In the genomic region with DNA sequence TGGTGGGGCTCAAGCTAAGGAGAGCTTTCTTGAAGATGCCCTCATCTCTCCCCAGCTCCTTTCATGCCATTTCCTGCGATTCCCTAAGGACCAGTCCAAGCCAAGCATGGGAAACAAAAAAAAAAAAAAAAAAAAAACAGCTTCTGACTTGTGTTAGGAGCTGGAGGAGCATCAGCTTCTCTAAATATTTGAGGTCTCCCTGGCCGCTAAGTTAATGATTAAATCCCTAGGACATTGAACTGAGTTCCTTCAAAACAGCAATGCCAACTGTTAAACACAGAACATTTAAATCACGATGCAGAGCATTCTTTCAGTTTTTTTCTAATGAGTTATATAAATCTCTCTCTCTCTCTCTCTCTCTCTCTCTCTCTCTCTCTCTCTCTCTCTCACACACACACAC, we compare ENCODE assay signal across 27 mouse cellular contexts.
A peak's percentile ranks its signal among the peaks of the same experiment; 100 is the strongest.
DNase-seq lines count a peak whose midpoint lies in the region; ATAC-seq and TF ChIP-seq lines count a peak whose summit lies in the region.
"Had no signal": no experiment of that assay in that cellular context is flagged by ENCODE, and none has a peak within 500 bp of the region (broad histone marks: within the 10 kb centered on the region; RNA-seq: fewer than 3 reads in every experiment).

No protein-coding gene starts in this region.

- 69% methylated on average over 3 of the region's 3 CpGs for WGBS in kidney, embryonic 14.5 days
- 53% methylated on average over 3 of the region's 3 CpGs for WGBS in liver, embryonic 16.5 days (ENCODE audit: insufficient replicate concordance)

- H3K4me3 ChIP-seq in kidney, embryonic 14.5 days (ENCODE audit: low read length), result no peak overlapping the region
- H3K4me3 ChIP-seq in cortical plate, adult 2 months (ENCODE audit: insufficient read depth, low read length), result no peak overlapping the region
- H3K4me3 ChIP-seq in liver, embryonic 16.5 days (ENCODE audit: low read depth, low read length), result no peak overlapping the region
- H3K4me3 ChIP-seq: embryonic facial prominence, embryonic 13.5 days; erythroblast, embryonic 14.5 days; forebrain, embryonic 12.5 days; heart, embryonic 15.5 days; limb, embryonic 13.5 days; megakaryocyte, embryonic 14.5 days; midbrain, embryonic 13.5 days had no signal

- H3K9ac ChIP-seq in kidney, embryonic 14.5 days (ENCODE audit: low read depth, low read length), result no peak overlapping the region
- no peak overlapping the region for H3K9ac ChIP-seq in liver, embryonic 16.5 days (ENCODE audit: low read depth, low read length)
- H3K9ac ChIP-seq: embryonic facial prominence, embryonic 13.5 days; forebrain, embryonic 12.5 days; heart, embryonic 15.5 days; hindbrain, embryonic 14.5 days; limb, embryonic 13.5 days; lung, embryonic 14.5 days; midbrain, embryonic 13.5 days had no signal

- no peak for TF ChIP-seq POLR2A in cortical plate, adult 2 months (IDR thresholded peaks at IDR 0.05; ENCODE audit: extremely low read depth, insufficient read depth, low read length)

- H3K4me1 ChIP-seq in kidney, embryonic 14.5 days (ENCODE audit: control insufficient read depth, insufficient read depth, low read length), result no peaks in the 10 kb centered on the region
- peaks cover 9% of the 10 kb centered on the region for H3K4me1 ChIP-seq in cortical plate, adult 2 months (ENCODE audit: control insufficient read depth, insufficient read depth, low read length)
- no peaks in the 10 kb centered on the region for H3K4me1 ChIP-seq in liver, embryonic 16.5 days (ENCODE audit: control insufficient read depth, low read depth, low read length)
- H3K4me1 ChIP-seq: embryonic facial prominence, embryonic 13.5 days; forebrain, embryonic 12.5 days; heart, embryonic 15.5 days; limb, embryonic 13.5 days; megakaryocyte, embryonic 14.5 days; midbrain, embryonic 13.5 days had no signal

- H3K9me3 ChIP-seq in kidney, embryonic 14.5 days (ENCODE audit: control insufficient read depth, low read length), result no peaks in the 10 kb centered on the region
- H3K9me3 ChIP-seq in liver, embryonic 16.5 days (replicated peaks; ENCODE audit: control insufficient read depth, low read length), result no peaks in the 10 kb centered on the region
- H3K9me3 ChIP-seq: embryonic facial prominence, embryonic 13.5 days; forebrain, embryonic 12.5 days; G1E; limb, embryonic 13.5 days; midbrain, embryonic 13.5 days had no signal

- no peak overlapping the region for H3K4me2 ChIP-seq in kidney, embryonic 14.5 days (replicated peaks; ENCODE audit: low read depth, low read length)
- H3K4me2 ChIP-seq in liver, embryonic 16.5 days (ENCODE audit: low read depth, low read length), result no peak overlapping the region
- H3K4me2 ChIP-seq: embryonic facial prominence, embryonic 13.5 days; forebrain, embryonic 12.5 days; heart, embryonic 15.5 days; hindbrain, embryonic 14.5 days; limb, embryonic 13.5 days; lung, embryonic 14.5 days; midbrain, embryonic 13.5 days had no signal

- no peaks in the 10 kb centered on the region for H3K27me3 ChIP-seq in kidney, embryonic 14.5 days (ENCODE audit: control insufficient read depth, insufficient read depth, low read length)
- H3K27me3 ChIP-seq in liver, embryonic 16.5 days (ENCODE audit: control insufficient read depth, insufficient read depth, low read depth, low read length), result no peaks in the 10 kb centered on the region
- H3K27me3 ChIP-seq: CH12.LX; embryonic facial prominence, embryonic 13.5 days; forebrain, embryonic 12.5 days; heart, embryonic 15.5 days; limb, embryonic 13.5 days; megakaryocyte, embryonic 14.5 days; midbrain, embryonic 13.5 days had no signal

- H3K36me3 ChIP-seq in kidney, embryonic 14.5 days (ENCODE audit: control insufficient read depth, insufficient read depth, low read length), result no peaks in the 10 kb centered on the region
- no peaks in the 10 kb centered on the region for H3K36me3 ChIP-seq in liver, embryonic 16.5 days (ENCODE audit: control insufficient read depth, insufficient read depth)
- H3K36me3 ChIP-seq: embryonic facial prominence, embryonic 13.5 days; forebrain, embryonic 12.5 days; G1E; heart, embryonic 15.5 days; limb, embryonic 13.5 days; midbrain, embryonic 13.5 days had no signal

- ATAC-seq in kidney, embryonic 14.5 days (ENCODE audit: low FRiP score, low TSS enrichment), result no peak
- peak; percentile 64 for ATAC-seq in liver, embryonic 16.5 days (ENCODE audit: low read depth)
- ATAC-seq: inflammation-experienced regulatory T-cells, adult 6 months; midbrain, embryonic 13.5 days had no signal

- DNase-seq in kidney, adult 9 months, result peak; percentile 57
- peak; percentile 37 for DNase-seq in Muller cell, postnatal 12 days (ENCODE audit: inconsistent ontology term)
- no peak for DNase-seq in right cerebral cortex, postnatal 36 days (ENCODE audit: low spot score in 2 of 2)
- DNase-seq in adrenal gland, adult 8-10 months, result no peak
- DNase-seq: B cell, adult 2 months; cerebellum, adult 11 months; cerebellum, postnatal 10 days; gastrocnemius, postnatal 36 days; heart, postnatal 4 days; lung, embryonic 14.5 days; lung, postnatal 36 days; right cerebral cortex, postnatal 14 days; thymus, postnatal 25 days had no signal

- TF ChIP-seq CTCF in cortical plate, adult 2 months (IDR thresholded peaks at IDR 0.05; ENCODE audit: extremely low read depth, insufficient read depth, low read length), result no peak

- H3K27ac ChIP-seq in kidney, embryonic 14.5 days (ENCODE audit: low read depth, low read length), result no peak overlapping the region
- H3K27ac ChIP-seq in cortical plate, adult 2 months (ENCODE audit: insufficient read depth, low read length), result peak overlapping the region; percentile 56
- peak overlapping the region; percentile 61 for H3K27ac ChIP-seq in liver, embryonic 16.5 days (ENCODE audit: low read length)
- H3K27ac ChIP-seq: embryonic facial prominence, embryonic 13.5 days; forebrain, embryonic 12.5 days; heart, embryonic 15.5 days; hindbrain, embryonic 14.5 days; limb, embryonic 13.5 days; midbrain, embryonic 13.5 days had no signal

Comparison
In these comparisons a context has a peak if more than half of its experiments do, and no peak if none do; other contexts are left out.
1. DNase-seq: peak in kidney, adult 9 months (single experiment) and Muller cell, postnatal 12 days (single experiment); none in right cerebral cortex, postnatal 36 days (0 of 2) and adrenal gland, adult 8-10 months (single experiment).